Mouse (Mus musculus) erythroblast, embryonic 14.5 days (primary cell): Measurements from ENCODE around the gene Pdilt.

Source experiments
- GATA1 ChIP-seq: IDR thresholded peaks from 2 replicates; pipeline ENCODE4 v1.6.1; 2012; ENCODE audit warnings: low read length, inconsistent platforms, mixed read lengths
- TAL1 ChIP-seq: IDR thresholded peaks from 3 replicates; pipeline ENCODE4 v1.6.1; 2012; ENCODE audit warnings: low read length, inconsistent platforms, mixed read lengths

- TF ChIP-seq GATA1 (no peak), TAL1 (no peak)
Measured at GRCm38 (mm10) chr7:119525881-119526281, 2.6 kb upstream of the Pdilt start.
